Mouse (Mus musculus) liver, postnatal 0 days (tissue): Measurements from ENCODE around the gene Car11.
A peak's percentile ranks its signal among the peaks of the same experiment; 100 is the strongest.

Experiments
- CTCF ChIP-seq: sonication (generic); IDR thresholded peaks from 2 replicates; pipeline ENCODE4 v1.5.1; 2016; ENCODE audit warnings: antibody characterized with exemption, low read depth
- EP300 ChIP-seq: IDR thresholded peaks from 2 replicates; pipeline ENCODE4 v1.6.1; 2016; ENCODE audit warnings: antibody characterized with exemption, low read depth, mild to moderate bottlenecking

GRCm38 (mm10) chr7:45746518-45746917 lies 46.9 kb downstream of the Car11 start:
- TF ChIP-seq EP300: no peak
- peak; percentile 67 for TF ChIP-seq CTCF
